Mouse (Mus musculus) forebrain, embryonic 15.5 days (tissue): ENCODE results near the gene Ankrd44. TPM values are rescaled to one million over a fixed set of nuclear protein-coding genes. Genes with fewer than 3 reads are reported as not detected.

Experiments
- ATAC-seq: fragments of 200-750 bp; cut with Nextera tagmentation; replicated peaks from 2 replicates; pipeline ENCODE4 v1.8.0; 2017; ENCODE audit warnings: mild to moderate bottlenecking, moderate TSS enrichment, moderate library complexity
- H3K27ac ChIP-seq: fragments of 300-500 bp; sonication (generic); replicated peaks from 2 replicates; pipeline ENCODE4 v1.5.1; 2015; ENCODE audit warnings: mild to moderate bottlenecking, inconsistent platforms
- H3K27me3 ChIP-seq: fragments of 300-500 bp; sonication (generic); 2 replicates; pipeline ENCODE4 v1.6.1; 2015; ENCODE audit warnings: inconsistent platforms
- H3K36me3 ChIP-seq: fragments of 300-500 bp; sonication (generic); 2 replicates; pipeline ENCODE4 v1.6.1; 2015; ENCODE audit warnings: mild to moderate bottlenecking, inconsistent platforms
- H3K4me1 ChIP-seq: fragments of 300-500 bp; sonication (generic); 2 replicates; pipeline ENCODE4 v1.6.1; 2015; ENCODE audit warnings: inconsistent platforms
- H3K4me2 ChIP-seq: fragments of 300-500 bp; sonication (generic); replicated peaks from 2 replicates; pipeline ENCODE4 v1.6.1; 2015; ENCODE audit warnings: mild to moderate bottlenecking, inconsistent platforms
- H3K4me3 ChIP-seq: fragments of 300-500 bp; sonication (generic); 2 replicates; pipeline ENCODE4 v1.5.1; 2015; ENCODE audit warnings: mild to moderate bottlenecking, inconsistent platforms
- H3K9ac ChIP-seq: fragments of 300-500 bp; sonication (generic); replicated peaks from 2 replicates; pipeline ENCODE4 v1.6.1; 2015; ENCODE audit warnings: mild to moderate bottlenecking, inconsistent platforms
- H3K9me3 ChIP-seq: fragments of 300-500 bp; sonication (generic); 2 replicates; pipeline ENCODE4 v1.6.1; 2016; ENCODE audit warnings: inconsistent platforms
- WGBS: fragments of 180-500 bp; shearing (Covaris S2); methylation state at CpG from one replicate; pipeline ENCODE4 v1.1.7; 2015; ENCODE audit warnings: mixed read lengths; 5-methylcytosine and 5-hydroxymethylcytosine counted together
- polyA plus RNA-seq: library from polyadenylated mRNA; unstranded; fragments of >200 nt; fragmentation: Nextera tagmentation; extraction: Ambion mirVana; gene quantifications from 2 replicates; pipeline ENCODE4 v1.2.1, GENCODE M21; 2015

Ankrd44 gene
- polyA plus RNA-seq, 1 experiment from 2014 or later: 21.5 TPM

GRCm38 (mm10) chr1:54874094-54874493 is 52.1 kb downstream of the Ankrd44 start:
- ATAC-seq: no peak
- no peak overlapping the region for H3K4me2 ChIP-seq
- no peaks in the 10 kb centered on the region for H3K36me3 ChIP-seq
- no peak overlapping the region for H3K9ac ChIP-seq
- 89% methylated on average over 6 of the region's 6 CpGs for WGBS
- no peaks in the 10 kb centered on the region for H3K9me3 ChIP-seq
- H3K4me3 ChIP-seq: no peak overlapping the region
- H3K27ac ChIP-seq: no peak overlapping the region
- peaks cover 17% of the 10 kb centered on the region for H3K4me1 ChIP-seq
- no peaks in the 10 kb centered on the region for H3K27me3 ChIP-seq

- peaks cover 21% of the 10 kb centered on the region for H3K4me1 ChIP-seq
- H3K36me3 ChIP-seq: no peaks in the 10 kb centered on the region
- H3K9me3 ChIP-seq: no peaks in the 10 kb centered on the region
- no peak overlapping the region for H3K27ac ChIP-seq
- ATAC-seq: no peak
- no peak overlapping the region for H3K4me2 ChIP-seq
- no peak overlapping the region for H3K4me3 ChIP-seq
- H3K27me3 ChIP-seq: no peaks in the 10 kb centered on the region
- no peak overlapping the region for H3K9ac ChIP-seq
- 50% methylated on average over 9 of the region's 9 CpGs for WGBS
Measured at GRCm38 (mm10) chr1:54872857-54873616, 53.1 kb downstream of the Ankrd44 start.

GRCm38 (mm10) chr1:54871321-54871720 is 54.9 kb downstream of the Ankrd44 start:
- Histone ChIP-seq H3K9me3 (no peaks in the 10 kb centered on the region), H3K27ac (no peak overlapping the region), H3K9ac (no peak overlapping the region), H3K4me2 (no peak overlapping the region), H3K4me3 (no peak overlapping the region), H3K36me3 (no peaks in the 10 kb centered on the region), H3K4me1 (peaks cover 17% of the 10 kb centered on the region), H3K27me3 (no peaks in the 10 kb centered on the region)
- 95% methylated on average over 1 of the region's 1 CpGs for WGBS
- no peak for ATAC-seq

GRCm38 (mm10) chr1:54870634-54871033 is 55.6 kb downstream of the Ankrd44 start:
- Histone ChIP-seq H3K9me3 (no peaks in the 10 kb centered on the region), H3K9ac (no peak overlapping the region), H3K27me3 (no peaks in the 10 kb centered on the region), H3K27ac (no peak overlapping the region), H3K36me3 (no peaks in the 10 kb centered on the region), H3K4me2 (no peak overlapping the region), H3K4me1 (peaks cover 17% of the 10 kb centered on the region), H3K4me3 (no peak overlapping the region)
- 96% methylated on average over 2 of the region's 2 CpGs for WGBS
- ATAC-seq: no peak

- H3K4me2 ChIP-seq: no peak overlapping the region
- H3K27ac ChIP-seq: no peak overlapping the region
- 38% methylated on average over 4 of the region's 4 CpGs for WGBS
- H3K36me3 ChIP-seq: no peaks in the 10 kb centered on the region
- no peak overlapping the region for H3K9ac ChIP-seq
- no peaks in the 10 kb centered on the region for H3K9me3 ChIP-seq
- no peaks in the 10 kb centered on the region for H3K27me3 ChIP-seq
- no peak overlapping the region for H3K4me3 ChIP-seq
- ATAC-seq: no peak
- H3K4me1 ChIP-seq: peaks cover 12% of the 10 kb centered on the region
Measured at GRCm38 (mm10) chr1:54867226-54867625, 59.0 kb downstream of the Ankrd44 start.

- Histone ChIP-seq H3K4me1 (peaks cover 12% of the 10 kb centered on the region), H3K27ac (no peak overlapping the region), H3K9ac (no peak overlapping the region), H3K27me3 (no peaks in the 10 kb centered on the region), H3K4me2 (no peak overlapping the region), H3K9me3 (no peaks in the 10 kb centered on the region), H3K4me3 (no peak overlapping the region), H3K36me3 (no peaks in the 10 kb centered on the region)
- 86% methylated on average over 3 of the region's 3 CpGs for WGBS
- no peak for ATAC-seq
Measured at GRCm38 (mm10) chr1:54866131-54866530, 60.1 kb downstream of the Ankrd44 start.

- Histone ChIP-seq H3K36me3 (no peaks in the 10 kb centered on the region), H3K27ac (no peak overlapping the region), H3K4me2 (no peak overlapping the region), H3K9me3 (no peaks in the 10 kb centered on the region), H3K4me1 (peaks cover 12% of the 10 kb centered on the region), H3K4me3 (no peak overlapping the region), H3K9ac (no peak overlapping the region), H3K27me3 (no peaks in the 10 kb centered on the region)
- 88% methylated on average over 7 of the region's 7 CpGs for WGBS
- no peak for ATAC-seq
Measured at GRCm38 (mm10) chr1:54864928-54865652, 61.1 kb downstream of the Ankrd44 start.

GRCm38 (mm10) chr1:54860361-54860760 is 65.8 kb downstream of the Ankrd44 start:
- ATAC-seq: no peak
- WGBS: 84% methylated on average over 5 of the region's 5 CpGs
- Histone ChIP-seq H3K27ac (no peak overlapping the region), H3K4me2 (no peak overlapping the region), H3K36me3 (no peaks in the 10 kb centered on the region), H3K27me3 (no peaks in the 10 kb centered on the region), H3K9ac (no peak overlapping the region), H3K4me1 (no peaks in the 10 kb centered on the region), H3K4me3 (no peak overlapping the region), H3K9me3 (no peaks in the 10 kb centered on the region)

GRCm38 (mm10) chr1:54859876-54860275 is 66.3 kb downstream of the Ankrd44 start:
- ATAC-seq: no peak
- Histone ChIP-seq H3K9ac (no peak overlapping the region), H3K4me1 (no peaks in the 10 kb centered on the region), H3K27ac (no peak overlapping the region), H3K36me3 (no peaks in the 10 kb centered on the region), H3K27me3 (no peaks in the 10 kb centered on the region), H3K4me2 (no peak overlapping the region), H3K9me3 (no peaks in the 10 kb centered on the region), H3K4me3 (no peak overlapping the region)

GRCm38 (mm10) chr1:54858898-54859297 is 67.3 kb downstream of the Ankrd44 start:
- H3K4me3 ChIP-seq: no peak overlapping the region
- no peak overlapping the region for H3K4me2 ChIP-seq
- H3K27me3 ChIP-seq: no peaks in the 10 kb centered on the region
- no peaks in the 10 kb centered on the region for H3K36me3 ChIP-seq
- H3K4me1 ChIP-seq: no peaks in the 10 kb centered on the region; the same call in 1 of the 2 replicates
- ATAC-seq: no peak
- H3K27ac ChIP-seq: no peak overlapping the region
- 100% methylated on average over 2 of the region's 2 CpGs for WGBS
- no peak overlapping the region for H3K9ac ChIP-seq
- no peaks in the 10 kb centered on the region for H3K9me3 ChIP-seq

- 96% methylated on average over 7 of the region's 7 CpGs for WGBS
- Histone ChIP-seq H3K27ac (no peak overlapping the region), H3K4me2 (no peak overlapping the region), H3K4me3 (no peak overlapping the region), H3K36me3 (no peaks in the 10 kb centered on the region), H3K9me3 (no peaks in the 10 kb centered on the region), H3K9ac (no peak overlapping the region), H3K27me3 (no peaks in the 10 kb centered on the region), H3K4me1 (peaks cover 9% of the 10 kb centered on the region)
- no peak for ATAC-seq
Measured at GRCm38 (mm10) chr1:54856502-54856901, 69.7 kb downstream of the Ankrd44 start.

GRCm38 (mm10) chr1:54855970-54856369 is 70.2 kb downstream of the Ankrd44 start:
- H3K36me3 ChIP-seq: no peaks in the 10 kb centered on the region
- ATAC-seq: no peak
- H3K27me3 ChIP-seq: no peaks in the 10 kb centered on the region
- H3K4me3 ChIP-seq: no peak overlapping the region
- H3K4me1 ChIP-seq: peaks cover 9% of the 10 kb centered on the region
- 88% methylated on average over 3 of the region's 3 CpGs for WGBS
- H3K9me3 ChIP-seq: no peaks in the 10 kb centered on the region
- H3K4me2 ChIP-seq: no peak overlapping the region
- no peak overlapping the region for H3K27ac ChIP-seq
- no peak overlapping the region for H3K9ac ChIP-seq
